Mouse (Mus musculus) ZHBTc4 (cell line): Measurements from ENCODE around the gene Sertad2.
A peak's percentile ranks its signal among the peaks of the same experiment; 100 is the strongest.

Experiments
- DNase-seq: peaks from one replicate; pipeline ENCODE4 v3.0.0-alpha.2; 2011; ENCODE audit warnings: low read depth, low spot score

Gene Sertad2

GRCm38 (mm10) chr11:20542739-20543452 is at the start of gene Sertad2:
TSS of gene Sertad2 (plus strand) at chr11:20543253.
- peak; percentile 100 for DNase-seq

GRCm38 (mm10) chr11:20493922-20494626 is 49.0 kb upstream of the Sertad2 start:
- DNase-seq: no peak

DNA sequence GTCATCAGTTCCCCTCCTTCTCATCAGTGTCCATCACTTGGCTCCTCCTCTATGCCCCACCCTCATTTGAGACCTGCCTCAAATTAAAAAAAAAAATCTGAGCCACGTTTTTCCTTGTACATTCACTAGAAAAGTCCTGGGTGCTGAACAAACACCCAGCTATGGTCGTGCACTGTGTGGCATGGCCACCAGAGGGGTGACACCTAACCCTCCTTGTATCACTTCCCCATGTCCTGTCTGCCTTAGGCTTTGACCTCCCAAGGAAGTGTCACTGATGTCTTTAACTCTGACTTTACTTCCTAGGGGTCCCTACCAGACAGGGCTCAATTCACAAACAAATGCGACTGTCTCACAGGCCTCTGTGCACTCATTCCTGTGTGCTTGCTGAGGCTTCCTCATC is 42.5 kb upstream of the Sertad2 start:
- DNase-seq: peak; percentile 41

DNA sequence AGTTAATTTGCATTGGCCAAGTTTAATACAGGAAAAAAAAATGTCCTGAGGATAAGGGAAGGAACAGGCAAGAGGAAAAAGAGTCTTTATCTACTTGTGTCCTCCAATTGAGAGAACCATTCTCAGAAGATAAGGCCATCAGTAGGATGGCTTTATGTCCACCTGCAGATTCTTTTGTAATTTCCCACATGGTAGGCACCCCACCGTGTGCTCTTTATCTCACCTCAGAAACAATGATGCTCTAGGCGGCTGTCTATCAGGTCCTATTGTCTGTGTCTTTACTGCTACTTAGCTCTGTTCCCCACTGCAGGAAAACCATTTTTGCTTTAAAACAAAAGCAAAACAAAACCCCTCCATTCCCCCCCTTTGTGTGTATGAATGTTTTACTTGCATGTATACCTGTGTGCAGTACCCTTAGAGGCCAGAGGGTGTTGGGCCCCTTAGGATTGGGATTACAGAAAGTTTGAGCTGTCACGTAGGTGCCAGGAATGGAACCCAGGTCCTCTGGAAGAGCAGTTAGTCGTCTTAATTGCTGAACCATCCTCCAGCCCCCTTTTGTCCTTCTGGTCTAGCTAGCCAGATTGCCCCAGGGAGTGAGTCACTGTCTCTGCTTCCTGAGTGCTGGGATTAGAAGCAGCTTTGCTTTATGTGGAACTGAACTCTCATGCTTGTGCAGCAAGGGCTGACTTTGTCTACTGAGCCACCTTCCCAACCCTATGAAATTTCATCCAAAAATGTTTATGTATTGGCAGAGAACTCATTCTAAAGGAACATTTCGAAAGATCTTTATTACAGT is 41.7 kb upstream of the Sertad2 start:
- peak; percentile 60 for DNase-seq

DNA sequence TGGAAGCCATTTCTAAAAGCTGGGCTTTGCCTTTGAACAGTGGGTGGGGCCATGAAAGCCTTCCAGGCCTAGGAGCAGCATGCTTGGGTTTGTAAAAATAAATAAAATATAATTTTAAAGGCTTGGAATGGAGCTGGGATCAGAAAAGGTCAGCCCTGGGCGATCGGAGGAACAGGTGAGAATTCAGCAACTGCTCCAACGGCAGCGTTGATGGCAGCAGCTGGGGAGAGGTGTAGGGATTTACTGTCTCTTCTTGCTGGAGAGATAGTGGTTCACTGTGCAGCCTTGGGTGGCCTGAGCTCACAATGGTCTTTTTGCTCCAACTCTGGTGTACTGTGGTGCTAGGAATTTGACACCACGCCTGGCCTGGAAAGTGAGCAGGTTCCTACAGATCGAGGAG is 29.5 kb upstream of the Sertad2 start:
- no peak for DNase-seq

DNA sequence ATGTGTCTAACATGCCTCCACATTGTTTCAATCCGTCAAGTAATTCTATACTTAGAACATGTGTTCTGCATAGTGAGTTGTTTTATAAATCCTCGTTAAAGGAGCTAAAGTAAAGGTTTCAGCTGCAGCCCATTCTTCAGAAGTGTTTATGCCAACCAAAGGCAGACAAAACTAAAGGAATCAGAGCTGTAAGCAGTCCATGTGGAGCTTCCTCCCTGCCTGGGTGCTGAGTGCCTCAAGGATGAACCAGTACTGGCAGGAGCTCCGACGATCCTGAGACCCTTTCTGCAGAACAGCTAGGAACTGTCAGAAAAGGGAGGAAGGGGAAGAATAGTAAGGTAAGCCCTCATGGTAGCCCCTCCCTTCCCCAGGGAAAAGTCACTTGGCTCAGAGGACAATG is 28.3 kb upstream of the Sertad2 start:
- DNase-seq: no peak

GRCm38 (mm10) chr11:20521321-20521720 is 21.7 kb upstream of the Sertad2 start:
- no peak for DNase-seq

DNA sequence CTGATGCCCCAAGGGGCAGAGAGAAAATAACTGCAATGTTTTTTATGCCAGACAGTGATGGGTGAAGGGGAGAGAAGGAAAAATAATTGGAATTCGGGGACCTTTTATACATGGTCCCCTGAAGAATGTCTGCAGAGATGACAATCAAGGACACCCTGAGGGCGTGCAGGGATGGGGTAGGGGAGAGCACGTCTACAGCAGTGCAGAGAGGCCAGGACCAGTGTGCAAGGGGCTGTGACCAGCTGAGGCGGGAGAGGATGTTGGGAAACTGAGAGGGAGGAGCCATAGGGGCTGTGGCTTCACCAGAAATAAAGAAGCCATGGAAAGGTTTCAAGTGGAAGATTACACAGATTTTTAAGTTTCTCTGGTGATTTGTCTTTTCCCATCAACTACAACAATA is 20.3 kb upstream of the Sertad2 start:
- DNase-seq: no peak

- no peak for DNase-seq
Measured at GRCm38 (mm10) chr11:20524435-20524834, 18.6 kb upstream of the Sertad2 start.

DNA sequence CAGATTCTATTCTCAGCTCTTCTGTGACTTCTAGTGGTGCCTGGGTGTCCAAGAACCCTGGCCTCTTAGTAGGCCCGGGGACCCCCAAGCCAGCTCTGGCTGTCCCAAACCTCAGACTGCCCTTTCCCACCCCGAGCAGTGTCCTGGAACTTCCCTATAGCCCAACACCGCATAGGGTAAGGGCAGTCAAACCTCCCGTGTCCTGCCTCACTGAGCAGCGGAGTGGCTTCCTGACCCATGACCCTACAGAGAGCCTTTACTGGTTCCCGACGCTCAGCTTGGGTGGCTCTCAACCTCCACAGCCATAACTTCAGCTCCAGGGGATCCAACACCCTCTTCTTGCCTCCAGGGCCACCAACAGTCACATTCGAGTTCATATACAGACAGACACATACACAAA is 17.1 kb upstream of the Sertad2 start:
- DNase-seq: no peak

DNA sequence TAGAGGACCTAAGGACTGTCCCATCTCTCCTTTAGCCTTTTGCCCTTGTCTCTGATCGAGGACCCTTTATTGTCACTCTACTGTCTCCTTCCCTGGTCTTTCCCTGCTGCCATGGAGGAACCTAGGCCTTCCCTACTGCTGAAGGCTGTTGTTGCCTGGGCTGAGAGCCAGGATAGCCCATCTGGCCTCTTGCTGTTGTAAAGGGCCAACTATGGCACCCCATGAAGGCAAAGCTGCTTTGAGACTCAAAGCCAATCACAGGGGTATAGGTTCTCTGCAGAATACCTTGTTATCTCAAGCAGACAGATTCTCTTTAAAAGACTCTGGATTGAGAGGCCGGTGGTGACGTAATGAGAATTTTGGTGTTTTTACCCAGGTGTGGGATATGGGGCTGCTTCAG is 15.2 kb upstream of the Sertad2 start:
- DNase-seq: no peak

GRCm38 (mm10) chr11:20531682-20531991 is 11.4 kb upstream of the Sertad2 start:
- no peak for DNase-seq

DNA sequence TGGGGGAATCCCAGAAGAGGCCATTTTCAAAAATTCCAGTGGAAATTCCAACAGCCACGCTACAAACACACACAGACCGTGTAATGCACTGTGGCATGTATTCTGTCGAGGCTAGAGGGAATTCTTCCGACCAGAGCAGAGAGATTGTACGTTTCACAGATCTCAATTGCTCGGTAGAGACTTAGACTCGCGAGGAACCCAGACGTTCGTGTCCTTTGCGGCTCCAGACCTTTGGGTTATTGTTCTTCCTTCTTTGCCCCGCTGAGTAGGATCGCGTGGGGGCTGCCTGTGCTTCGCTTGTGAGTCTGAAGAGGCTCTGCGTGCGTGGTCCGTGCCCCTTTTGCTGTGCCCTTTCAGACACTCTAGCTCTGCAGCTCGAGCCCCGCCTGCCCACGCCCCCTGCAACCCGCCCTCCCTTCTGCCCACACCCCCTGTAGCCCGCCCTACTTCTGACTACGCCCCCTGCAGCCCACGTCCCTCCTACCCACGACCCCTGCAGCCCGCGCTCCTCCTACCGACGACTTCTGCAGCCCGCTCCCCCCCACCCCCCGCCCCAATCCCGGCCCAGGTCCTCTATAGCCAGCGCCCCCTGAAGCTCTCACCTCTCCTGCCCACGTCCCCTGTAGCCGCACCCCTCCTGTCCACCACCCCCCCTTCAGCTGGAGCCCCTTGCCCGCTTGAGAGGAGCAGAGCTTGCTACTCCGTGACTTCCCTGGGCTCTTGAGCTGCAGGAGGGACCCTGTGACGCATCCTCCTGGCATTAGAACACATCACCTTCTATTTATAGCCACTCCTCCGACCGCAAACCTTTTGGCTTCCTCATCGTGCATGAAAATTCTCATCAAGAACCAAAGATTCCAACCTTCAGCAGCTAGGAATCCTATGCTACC is 10.8 kb upstream of the Sertad2 start:
- peak; percentile 74 for DNase-seq

DNA sequence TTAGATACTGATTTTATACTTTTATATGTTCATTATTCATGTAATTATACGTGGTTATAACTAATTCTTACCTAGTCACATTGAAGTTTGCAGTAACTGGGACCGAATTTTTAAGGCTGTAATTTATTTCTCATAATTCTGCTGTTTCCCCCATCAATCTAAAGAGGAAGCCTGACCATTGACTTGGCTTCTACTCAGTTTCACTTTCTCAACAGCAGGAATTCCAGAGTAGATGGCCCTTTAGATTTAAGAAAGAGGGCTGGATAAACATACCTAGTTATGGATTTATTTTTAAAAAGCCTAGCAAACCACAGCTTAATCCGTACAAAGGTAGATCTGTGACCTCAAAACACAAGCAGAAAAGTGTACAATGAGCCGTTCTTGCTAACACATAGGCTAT is 9.8 kb upstream of the Sertad2 start:
- no peak for DNase-seq

- no peak for DNase-seq
Measured at GRCm38 (mm10) chr11:20537221-20537620, 5.8 kb upstream of the Sertad2 start.

DNA sequence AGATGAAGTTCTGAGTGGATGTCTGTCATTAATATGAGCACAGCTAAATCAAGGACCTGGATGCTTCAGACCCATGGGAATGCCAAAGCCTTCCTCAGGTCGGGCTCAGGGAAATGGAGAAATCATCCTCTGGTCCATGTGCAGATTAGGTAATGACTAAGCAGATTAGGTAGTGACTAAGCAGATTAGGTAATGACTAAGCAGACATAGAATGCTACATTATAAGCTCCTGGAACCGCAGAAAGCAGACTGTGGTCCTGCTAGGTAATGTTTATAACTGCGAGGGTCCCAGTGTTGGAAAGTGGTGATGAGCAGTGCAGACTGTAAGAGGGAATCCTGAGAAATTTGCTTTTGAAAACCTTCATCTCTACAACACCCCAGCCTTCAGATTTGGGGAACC is 4.6 kb upstream of the Sertad2 start:
- no peak for DNase-seq

GRCm38 (mm10) chr11:20541280-20541679 is 1.8 kb upstream of the Sertad2 start:
- no peak for DNase-seq

GRCm38 (mm10) chr11:20541995-20542637 is 937 bp upstream of the Sertad2 start:
- DNase-seq: peak; percentile 72

DNA sequence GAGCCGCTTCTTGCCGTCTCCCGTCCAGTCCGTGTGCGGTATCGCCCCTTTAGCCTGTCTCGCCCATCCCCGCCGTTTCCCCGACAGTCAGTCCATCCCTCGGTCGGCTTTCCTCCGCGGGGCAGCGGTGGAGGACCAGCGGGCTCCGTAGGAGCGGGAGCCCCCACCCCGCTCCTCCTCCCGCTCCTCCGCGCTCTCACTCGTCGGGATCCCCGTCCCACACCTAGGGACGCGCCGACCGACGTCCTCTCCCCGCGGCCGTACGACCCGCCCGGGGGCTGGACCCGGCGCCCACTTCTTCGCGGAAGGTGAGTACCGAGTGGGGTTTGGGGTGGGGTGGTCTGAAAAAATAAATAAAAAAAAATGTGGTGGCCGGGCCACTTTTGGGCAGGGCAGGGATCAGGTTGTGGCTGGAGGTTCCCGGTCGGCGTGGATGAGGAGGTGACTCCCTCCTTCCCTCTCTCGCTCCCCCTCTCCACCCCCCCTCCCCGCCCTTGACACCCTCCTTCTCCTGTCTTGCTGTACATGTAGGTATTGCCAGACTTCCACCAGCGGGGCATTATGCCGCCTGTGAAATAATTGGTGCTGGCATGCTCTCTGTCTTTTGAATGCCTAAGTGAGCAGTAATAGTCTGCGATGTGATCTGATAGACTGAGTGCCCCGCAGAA is 534 bp downstream of the Sertad2 start:
- DNase-seq: peak; percentile 67

DNA sequence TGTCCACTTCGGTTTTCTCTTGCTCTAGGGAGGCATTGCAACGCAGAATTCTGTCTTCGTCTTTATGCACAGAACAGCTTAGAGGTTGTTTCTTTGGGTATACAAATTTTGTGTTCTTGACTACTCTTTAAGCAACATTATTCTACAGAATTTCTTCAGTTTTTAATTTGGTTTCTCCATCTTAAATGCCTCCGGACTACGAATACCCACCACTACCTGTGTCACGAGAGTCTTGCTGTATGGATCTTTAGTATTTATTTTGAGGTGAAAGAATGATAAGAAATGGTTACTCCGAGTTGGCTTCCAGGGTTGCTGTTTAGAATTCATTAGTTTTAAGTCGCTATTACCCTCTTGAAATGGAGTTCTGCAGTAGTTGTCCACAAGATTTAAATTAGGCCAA is 1.3 kb downstream of the Sertad2 start:
- DNase-seq: no peak
